Mouse (Mus musculus) brain, embryonic 14.5 days (tissue): ENCODE data around the gene Prickle2.

Experiments used
- CTCF ChIP-seq: fragments of 200-500 bp; IDR thresholded peaks from 2 replicates; pipeline ENCODE4 v1.5.1; 2012; ENCODE audit warnings: inconsistent platforms, mild to moderate bottlenecking, moderate library complexity, borderline replicate concordance; ENCODE audit not compliant: insufficient read depth, insufficient read length; ENCODE audit errors: extremely low read depth
- POLR2A ChIP-seq: fragments of 200-500 bp; IDR thresholded peaks from 2 replicates; pipeline ENCODE4 v1.6.1; 2012; ENCODE audit warnings: mild to moderate bottlenecking, inconsistent platforms, borderline replicate concordance; ENCODE audit not compliant: poor library complexity, insufficient read depth, insufficient read length, severe bottlenecking; ENCODE audit errors: extremely low read depth

GRCm38 (mm10) chr6:92432146-92432545 is 273.8 kb downstream of the Prickle2 start:
- no peak for TF ChIP-seq CTCF
- TF ChIP-seq POLR2A: no peak
